Mouse (Mus musculus) frontal cortex, postnatal 36 days (tissue): ENCODE results near the gene Nr6a1.

Experiments
- DNase-seq, 2 experiments: peaks; one replicate each; pipeline ENCODE4 v3.0.0; 2022; ENCODE audit warnings: low spot score in 2 of 2

The Nr6a1 gene

GRCm38 (mm10) chr2:38714324-38714723, 213.2 kb downstream of the Nr6a1 start, which contains the start of gene Nr5a1:
Gene Nr5a1, minus strand, starts transcription at chr2:38714542.
- no peak for DNase-seq

GRCm38 (mm10) chr2:38713596-38713995, 213.9 kb downstream of the Nr6a1 start:
- no peak for DNase-seq

- no peak for DNase-seq
Observed at GRCm38 (mm10) chr2:38712769-38713125, 214.7 kb downstream of the Nr6a1 start.

GRCm38 (mm10) chr2:38712076-38712768, 215.3 kb downstream of the Nr6a1 start:
- no peak for DNase-seq

- DNase-seq: peak in 1 of 2 experiments; percentile 12
Observed at GRCm38 (mm10) chr2:38711421-38711861, 216.0 kb downstream of the Nr6a1 start.

- DNase-seq: peak; percentile 16 to 43
Observed at GRCm38 (mm10) chr2:38710304-38711241, 216.9 kb downstream of the Nr6a1 start.

GRCm38 (mm10) chr2:38708907-38709688, 218.4 kb downstream of the Nr6a1 start:
- no peak for DNase-seq

GRCm38 (mm10) chr2:38706661-38707060, 220.8 kb downstream of the Nr6a1 start:
- no peak for DNase-seq

GRCm38 (mm10) chr2:38705036-38705435, 222.5 kb downstream of the Nr6a1 start:
- no peak for DNase-seq

GRCm38 (mm10) chr2:38704336-38704735, 223.2 kb downstream of the Nr6a1 start:
- no peak for DNase-seq

- no peak for DNase-seq
Observed at GRCm38 (mm10) chr2:38700177-38700576, 227.3 kb downstream of the Nr6a1 start.

GRCm38 (mm10) chr2:38698623-38699022, 228.9 kb downstream of the Nr6a1 start:
- DNase-seq: no peak

- no peak for DNase-seq
Observed at GRCm38 (mm10) chr2:38697128-38698120, 230.1 kb downstream of the Nr6a1 start.

- DNase-seq: no peak
Observed at GRCm38 (mm10) chr2:38695770-38696169, 231.7 kb downstream of the Nr6a1 start.

- no peak for DNase-seq
Observed at GRCm38 (mm10) chr2:38691542-38691941, 235.9 kb downstream of the Nr6a1 start.

GRCm38 (mm10) chr2:38689881-38690280, 237.6 kb downstream of the Nr6a1 start:
- no peak for DNase-seq

GRCm38 (mm10) chr2:38688791-38689520, 238.5 kb downstream of the Nr6a1 start:
- DNase-seq: peak in 1 of 2 experiments; percentile 35

GRCm38 (mm10) chr2:38685746-38686145, 241.7 kb downstream of the Nr6a1 start:
- no peak for DNase-seq

GRCm38 (mm10) chr2:38683083-38683482, 244.4 kb downstream of the Nr6a1 start:
- DNase-seq: no peak

- no peak for DNase-seq
Observed at GRCm38 (mm10) chr2:38682209-38682608, 245.3 kb downstream of the Nr6a1 start.
